Mouse (Mus musculus): ENCODE measurements around the gene Gbp6. TPM values are rescaled to one million over a fixed set of nuclear protein-coding genes. Genes with fewer than 3 reads are reported as not detected.
A peak's percentile ranks its signal among the peaks of the same experiment; 100 is the strongest.
"Not testable (repeated sequence)": the region's sequence is repeated elsewhere in the genome, so short reads cannot be mapped to it uniquely, and the experiment has no call there.

Gbp6 gene
- total RNA-seq (2021) (10 to 100 TPM; 14.3 to 22.0 TPM), polyA plus RNA-seq (2012; rRNA removed) (4.9 and 5.9 TPM in 2 replicates)
- long read RNA-seq, transcript Gbp6-201 (11 exons, 2,604 nt), result major isoform, 15 of 22 reads
- long read RNA-seq, partial matches to known transcripts, result 3 of 22 reads
- long read RNA-seq, other reads (novel, unspliced or antisense), result 4 of 22 reads

- not testable (repeated sequence) for H3K27me3 ChIP-seq (ENCODE audit: control insufficient read depth, insufficient read depth, low read length); H3K36me3 ChIP-seq (ENCODE audit: control insufficient read depth, insufficient read depth, low read length); H3K79me2 ChIP-seq (replicated peaks; ENCODE audit: control insufficient read depth, insufficient read depth, low read length); H3K4me1 ChIP-seq (ENCODE audit: control insufficient read depth, insufficient read depth, low read length)
- 16% methylated on average over 3 of the region's 3 CpGs for WGBS
- peak within 1 kb of the TSS; percentile 86 for H3K27ac ChIP-seq
- intact Hi-C loops (cut with DNase I), result loop anchor here (1.0 kb wide), 1 partner anchor 147 kb away; no protein-coding TSS in a partner anchor
- H3K4me3 ChIP-seq, result peak within 1 kb of the TSS; percentile 45
- DNase-seq, result peak; percentile 47 to 68
- peak; percentile 53; the same call in 1 of the 2 replicates for TF ChIP-seq EP300 (IDR thresholded peaks at IDR 0.05; ENCODE audit: insufficient read depth, low read depth, low read length)
- H3K9ac ChIP-seq (ENCODE audit: low read depth, low read length), result peak within 1 kb of the TSS; percentile 41
Observed at GRCm38 (mm10) chr5:105293226-105294165, at the start of gene Gbp6, which contains the start of gene Gm43302. Gene Gbp6, minus strand, starts transcription at chr5:105293698. Gene Gm43302, minus strand, starts transcription at chr5:105293695.

- H3K79me2 ChIP-seq (replicated peaks; ENCODE audit: control insufficient read depth, insufficient read depth, low read length), result no peaks in the 10 kb centered on the region
- no peaks in the 10 kb centered on the region for H3K36me3 ChIP-seq (ENCODE audit: control insufficient read depth, insufficient read depth, low read length)
- 78% methylated on average over 2 of the region's 2 CpGs for WGBS
- H3K27ac ChIP-seq, result no peak overlapping the region
- H3K9ac ChIP-seq (ENCODE audit: low read depth, low read length), result no peak overlapping the region
- intact Hi-C loops (cut with DNase I), result no loop called here
- no peaks in the 10 kb centered on the region; the same call in none of the 2 replicates for H3K4me1 ChIP-seq (ENCODE audit: control insufficient read depth, insufficient read depth, low read length)
- H3K27me3 ChIP-seq (ENCODE audit: control insufficient read depth, insufficient read depth, low read length), result no peaks in the 10 kb centered on the region
- DNase-seq, result no peak
- no peak for TF ChIP-seq POLR2A (IDR thresholded peaks at IDR 0.05; ENCODE audit: insufficient read depth, low read depth, low read length)
- TF ChIP-seq EP300 (IDR thresholded peaks at IDR 0.05; ENCODE audit: insufficient read depth, low read depth, low read length), result no peak
- no peak for TF ChIP-seq CTCF (IDR thresholded peaks at IDR 0.05)
- H3K4me3 ChIP-seq, result no peak overlapping the region
Observed at GRCm38 (mm10) chr5:105341281-105341680, 47.8 kb upstream of the Gbp6 start.

- no peak for DNase-seq
- Histone ChIP-seq H3K36me3 (ENCODE audit: control insufficient read depth, insufficient read depth, low read length) (no peaks in the 10 kb centered on the region), H3K4me3 (no peak overlapping the region), H3K27ac (no peak overlapping the region), H3K4me1 (ENCODE audit: control insufficient read depth, insufficient read depth, low read length) (no peaks in the 10 kb centered on the region), H3K79me2 (replicated peaks; ENCODE audit: control insufficient read depth, insufficient read depth, low read length) (no peaks in the 10 kb centered on the region), H3K9ac (ENCODE audit: low read depth, low read length) (no peak overlapping the region), H3K27me3 (ENCODE audit: control insufficient read depth, insufficient read depth, low read length) (no peaks in the 10 kb centered on the region)
- intact Hi-C loops (cut with DNase I), result loop anchor here (1.0 kb wide), 1 partner anchor 336 kb away; no protein-coding TSS in a partner anchor
- 73% methylated on average over 2 of the region's 2 CpGs for WGBS
- TF ChIP-seq CTCF (IDR thresholded peaks at IDR 0.05) (peak; percentile 88), EP300 (IDR thresholded peaks at IDR 0.05; ENCODE audit: insufficient read depth, low read depth, low read length) (no peak), POLR2A (IDR thresholded peaks at IDR 0.05; ENCODE audit: insufficient read depth, low read depth, low read length) (no peak)
Observed at GRCm38 (mm10) chr5:105322543-105322942, 29.0 kb upstream of the Gbp6 start.

GRCm38 (mm10) chr5:105310941-105311340 is 17.4 kb upstream of the Gbp6 start:
- no peak overlapping the region for H3K4me3 ChIP-seq
- intact Hi-C loops (cut with DNase I), result no loop called here

GRCm38 (mm10) chr5:105309148-105309547 is 15.7 kb upstream of the Gbp6 start:
- intact Hi-C loops (cut with DNase I); DNase-seq: not testable (repeated sequence)

More at GRCm38 (mm10) chr5:105310941-105311340, 17.4 kb upstream of the Gbp6 start:
- Histone ChIP-seq H3K27me3 (ENCODE audit: control insufficient read depth, insufficient read depth, low read length) (no peaks in the 10 kb centered on the region), H3K79me2 (replicated peaks; ENCODE audit: control insufficient read depth, insufficient read depth, low read length) (no peaks in the 10 kb centered on the region), H3K9ac (ENCODE audit: low read depth, low read length) (no peak overlapping the region), H3K4me1 (ENCODE audit: control insufficient read depth, insufficient read depth, low read length) (no peaks in the 10 kb centered on the region), H3K27ac (no peak overlapping the region), H3K36me3 (ENCODE audit: control insufficient read depth, insufficient read depth, low read length) (no peaks in the 10 kb centered on the region)
- TF ChIP-seq EP300 (IDR thresholded peaks at IDR 0.05; ENCODE audit: insufficient read depth, low read depth, low read length) (no peak), CTCF (IDR thresholded peaks at IDR 0.05) (peak; percentile 51), POLR2A (IDR thresholded peaks at IDR 0.05; ENCODE audit: insufficient read depth, low read depth, low read length) (no peak)
- no peak for DNase-seq
- WGBS, result 72% methylated on average over 2 of the region's 2 CpGs

GRCm38 (mm10) chr5:105306946-105307345 is 13.4 kb upstream of the Gbp6 start:
- H3K4me3 ChIP-seq; H3K36me3 ChIP-seq (ENCODE audit: control insufficient read depth, insufficient read depth, low read length); H3K9ac ChIP-seq (ENCODE audit: low read depth, low read length); intact Hi-C loops (cut with DNase I); DNase-seq; H3K79me2 ChIP-seq (replicated peaks; ENCODE audit: control insufficient read depth, insufficient read depth, low read length); H3K27me3 ChIP-seq (ENCODE audit: control insufficient read depth, insufficient read depth, low read length); H3K4me1 ChIP-seq (ENCODE audit: control insufficient read depth, insufficient read depth, low read length); H3K27ac ChIP-seq: not testable (repeated sequence)

More at GRCm38 (mm10) chr5:105309148-105309547, 15.7 kb upstream of the Gbp6 start:
- H3K36me3 ChIP-seq (ENCODE audit: control insufficient read depth, insufficient read depth, low read length); H3K27me3 ChIP-seq (ENCODE audit: control insufficient read depth, insufficient read depth, low read length); H3K27ac ChIP-seq; H3K79me2 ChIP-seq (replicated peaks; ENCODE audit: control insufficient read depth, insufficient read depth, low read length); H3K4me3 ChIP-seq; H3K9ac ChIP-seq (ENCODE audit: low read depth, low read length); H3K4me1 ChIP-seq (ENCODE audit: control insufficient read depth, insufficient read depth, low read length): not testable (repeated sequence)
- WGBS, result 49% methylated on average over 1 of the region's 1 CpGs
